Mouse (Mus musculus): ENCODE results near the gene Ccdc148.

Gene Ccdc148

GRCm38 (mm10) chr2:59049686-59050085 is 110.8 kb downstream of the Ccdc148 start:
- no peak for DNase-seq (ENCODE audit: low read depth, low spot score)

GRCm38 (mm10) chr2:59048775-59049451 is 111.6 kb downstream of the Ccdc148 start:
- no peak for DNase-seq (ENCODE audit: low read depth, low spot score)

GRCm38 (mm10) chr2:59043313-59044032 is 117.0 kb downstream of the Ccdc148 start:
- DNase-seq (ENCODE audit: low read depth, low spot score): no peak

GRCm38 (mm10) chr2:59042616-59043015 is 117.9 kb downstream of the Ccdc148 start:
- DNase-seq (ENCODE audit: low read depth, low spot score): no peak

- no peak for DNase-seq (ENCODE audit: low read depth, low spot score)
Measured at GRCm38 (mm10) chr2:59036433-59036832, 124.0 kb downstream of the Ccdc148 start.

GRCm38 (mm10) chr2:59035206-59035605 is 125.3 kb downstream of the Ccdc148 start:
- no peak for DNase-seq (ENCODE audit: low read depth, low spot score)

GRCm38 (mm10) chr2:59034281-59034680 is 126.2 kb downstream of the Ccdc148 start:
- no peak for DNase-seq (ENCODE audit: low read depth, low spot score)

GRCm38 (mm10) chr2:59024558-59024957 is 135.9 kb downstream of the Ccdc148 start:
- DNase-seq (ENCODE audit: low read depth, low spot score): no peak

GRCm38 (mm10) chr2:59007356-59007755 is 153.1 kb downstream of the Ccdc148 start:
- DNase-seq (ENCODE audit: low read depth, low spot score): no peak

- DNase-seq (ENCODE audit: low read depth, low spot score): no peak
Measured at GRCm38 (mm10) chr2:59006567-59007340, 153.7 kb downstream of the Ccdc148 start.

GRCm38 (mm10) chr2:58997151-58997550 is 163.3 kb downstream of the Ccdc148 start:
- no peak for DNase-seq (ENCODE audit: low read depth, low spot score)

GRCm38 (mm10) chr2:58992431-58993191 is 167.9 kb downstream of the Ccdc148 start:
- no peak for DNase-seq (ENCODE audit: low read depth, low spot score)

GRCm38 (mm10) chr2:58978095-58978494 is 182.4 kb downstream of the Ccdc148 start:
- DNase-seq (ENCODE audit: low read depth, low spot score): no peak

- DNase-seq (ENCODE audit: low read depth, low spot score): no peak
Measured at GRCm38 (mm10) chr2:58971507-58972275, 188.8 kb downstream of the Ccdc148 start.

- DNase-seq (ENCODE audit: low read depth, low spot score): no peak
Measured at GRCm38 (mm10) chr2:58956770-58957300, 203.6 kb downstream of the Ccdc148 start.

- no peak for DNase-seq (ENCODE audit: low read depth, low spot score)
Measured at GRCm38 (mm10) chr2:58956351-58956750, 204.1 kb downstream of the Ccdc148 start.

GRCm38 (mm10) chr2:58952101-58952500 is 208.4 kb downstream of the Ccdc148 start:
- no peak for DNase-seq (ENCODE audit: low read depth, low spot score)

GRCm38 (mm10) chr2:58948796-58949195 is 211.7 kb downstream of the Ccdc148 start:
- no peak for DNase-seq (ENCODE audit: low read depth, low spot score)

GRCm38 (mm10) chr2:58941361-58941760 is 219.1 kb downstream of the Ccdc148 start:
- DNase-seq (ENCODE audit: low read depth, low spot score): no peak

GRCm38 (mm10) chr2:58925551-58925950 is 234.9 kb downstream of the Ccdc148 start:
- DNase-seq (ENCODE audit: low read depth, low spot score): no peak

GRCm38 (mm10) chr2:58918351-58918750 is 242.1 kb downstream of the Ccdc148 start:
- no peak for DNase-seq (ENCODE audit: low read depth, low spot score)

Data from retina, postnatal 7 days (tissue).